Mouse (Mus musculus): ENCODE data around the gene Ehmt2.

DNA sequence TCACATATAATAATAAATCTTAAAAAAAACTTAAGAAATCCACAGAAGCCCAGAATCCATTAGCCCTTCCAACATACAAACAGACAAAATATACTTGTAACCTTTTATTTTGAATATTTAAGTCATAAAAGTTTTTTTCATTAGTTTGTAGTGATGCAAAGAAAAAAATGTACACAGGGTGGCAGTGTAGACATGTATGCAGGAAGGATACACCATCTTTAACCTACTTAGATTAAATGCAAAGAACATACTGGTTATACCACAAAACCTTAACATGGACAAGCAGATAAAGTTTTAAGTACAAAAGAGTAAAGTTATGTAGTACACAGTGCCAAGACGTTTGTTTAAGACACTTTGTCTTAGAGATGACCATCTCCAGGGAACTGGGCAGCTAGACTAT lies 58.1 kb downstream of the Ehmt2 start:
- TF ChIP-seq TAL1 (IDR thresholded peaks at IDR 0.05; ENCODE audit: low read length) (no peak), GATA1 (IDR thresholded peaks at IDR 0.05; ENCODE audit: low read length) (no peak)

Data from erythroblast, embryonic 14.5 days (primary cell).